Mouse (Mus musculus) intestine, embryonic 16.5 days (tissue): ENCODE measurements around the gene Vmn1r232. TPM values are rescaled to one million over a fixed set of nuclear protein-coding genes. Genes with fewer than 3 reads are reported as not detected.

Source experiments
- ATAC-seq: fragments of 200-750 bp; cut with Nextera tagmentation; 2 replicates; pipeline ENCODE4 v1.8.0; 2017; ENCODE audit warnings: moderate TSS enrichment, moderate library complexity
- H3K27ac ChIP-seq: fragments of 300-500 bp; sonication (generic); 2 replicates; pipeline ENCODE4 v1.5.1; 2014; ENCODE audit warnings: mild to moderate bottlenecking, low read length
- H3K27me3 ChIP-seq: fragments of 300-500 bp; sonication (generic); replicated peaks from 2 replicates; pipeline ENCODE4 v1.6.1; 2014; ENCODE audit warnings: low read length, control low read depth, mixed read lengths; ENCODE audit not compliant: control insufficient read depth, insufficient read depth
- H3K36me3 ChIP-seq: fragments of 300-500 bp; sonication (generic); 2 replicates; pipeline ENCODE4 v1.6.1; 2014; ENCODE audit warnings: low read length, control low read depth; ENCODE audit not compliant: control insufficient read depth, insufficient read depth
- H3K4me1 ChIP-seq: fragments of 300-500 bp; sonication (generic); 2 replicates; pipeline ENCODE4 v1.6.1; 2014; ENCODE audit warnings: low read length, control low read depth, mixed read lengths; ENCODE audit not compliant: control insufficient read depth, insufficient read depth
- H3K4me2 ChIP-seq: fragments of 300-500 bp; sonication (generic); 2 replicates; pipeline ENCODE4 v1.6.1; 2014; ENCODE audit warnings: low read depth, low read length, control low read depth
- H3K4me3 ChIP-seq: fragments of 300-500 bp; sonication (generic); 2 replicates; pipeline ENCODE4 v1.5.1; 2014; ENCODE audit warnings: mild to moderate bottlenecking, low read length
- H3K9ac ChIP-seq: fragments of 300-500 bp; sonication (generic); 2 replicates; pipeline ENCODE4 v1.6.1; 2014; ENCODE audit warnings: low read depth, low read length
- H3K9me3 ChIP-seq: fragments of 300-500 bp; sonication (generic); 2 replicates; pipeline ENCODE4 v1.6.1; 2016; ENCODE audit warnings: low read length, control low read depth; ENCODE audit not compliant: control insufficient read depth
- WGBS: fragments of 180-500 bp; shearing (Covaris S2); extraction: QIAGEN DNeasy Blood & Tissue Kit; methylation state at CpG from one replicate; pipeline ENCODE4 v1.1.7; 2014; 5-methylcytosine and 5-hydroxymethylcytosine counted together
- polyA plus RNA-seq: library from polyadenylated mRNA; unstranded; fragments of >200 nt; fragmentation: Nextera tagmentation; extraction: Ambion mirVana; gene quantifications from 2 replicates; pipeline ENCODE4 v1.2.1, GENCODE M21; 2015

The Vmn1r232 gene
- not detected in 2 replicates for polyA plus RNA-seq

- H3K36me3 ChIP-seq = no peaks in the 10 kb centered on the region
- H3K27me3 ChIP-seq = no peaks in the 10 kb centered on the region
- no peak within 1 kb of the TSS for H3K4me2 ChIP-seq
- no peak within 1 kb of the TSS for H3K9ac ChIP-seq
- no peak within 1 kb of the TSS for H3K4me3 ChIP-seq
- H3K4me1 ChIP-seq = no peaks in the 10 kb centered on the region
- no peak for ATAC-seq
- H3K9me3 ChIP-seq = no peaks in the 10 kb centered on the region
- WGBS = 47% methylated on average over 1 of the region's 1 CpGs
- no peak within 1 kb of the TSS for H3K27ac ChIP-seq
These were observed at the start of gene Vmn1r232 for GRCm38 (mm10) chr17:20919614-20920013. Gene Vmn1r232 (minus strand): TSS chr17:20919714.

DNA sequence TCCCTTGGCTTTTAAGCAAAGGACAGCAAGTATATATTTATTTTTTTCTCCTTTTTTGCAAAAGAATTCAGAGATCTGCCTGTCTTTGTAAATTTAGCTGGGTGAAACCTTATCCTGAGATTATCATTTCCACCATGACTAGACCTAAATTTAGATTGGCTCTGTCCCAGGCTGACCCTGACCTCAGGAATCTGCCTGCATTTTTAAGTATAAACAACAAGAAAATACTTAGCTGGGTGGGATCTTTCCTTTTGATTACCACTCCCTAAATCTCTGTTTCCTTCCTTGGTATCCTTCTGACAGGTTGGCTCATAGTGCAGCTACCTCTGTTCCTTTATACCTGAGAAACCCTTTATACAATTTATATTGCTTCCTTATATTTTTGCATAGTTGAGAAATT is 47.2 kb upstream of the Vmn1r232 start:
- no peaks in the 10 kb centered on the region for H3K9me3 ChIP-seq
- ATAC-seq = no peak
- H3K36me3 ChIP-seq = peaks cover 29% of the 10 kb centered on the region
- no peak overlapping the region for H3K9ac ChIP-seq
- no peaks in the 10 kb centered on the region for H3K27me3 ChIP-seq
- H3K4me2 ChIP-seq = no peak overlapping the region
- H3K4me1 ChIP-seq = no peaks in the 10 kb centered on the region
- H3K4me3 ChIP-seq = no peak overlapping the region
- no peak overlapping the region for H3K27ac ChIP-seq

- H3K27ac ChIP-seq = no peak overlapping the region
- H3K4me2 ChIP-seq = no peak overlapping the region
- WGBS = 91% methylated on average over 4 of the region's 4 CpGs
- H3K27me3 ChIP-seq = no peaks in the 10 kb centered on the region
- no peak for ATAC-seq
- H3K4me3 ChIP-seq = no peak overlapping the region
- no peak overlapping the region for H3K9ac ChIP-seq
- H3K36me3 ChIP-seq = peaks cover 37% of the 10 kb centered on the region
- H3K9me3 ChIP-seq = no peaks in the 10 kb centered on the region
- H3K4me1 ChIP-seq = no peaks in the 10 kb centered on the region
These were observed 45.9 kb upstream of the Vmn1r232 start for GRCm38 (mm10) chr17:20965421-20965820.

GRCm38 (mm10) chr17:20960386-20960785 is 40.9 kb upstream of the Vmn1r232 start:
- ATAC-seq = no peak
- Histone ChIP-seq H3K9ac (no peak overlapping the region), H3K36me3 (peaks cover 56% of the 10 kb centered on the region), H3K4me2 (no peak overlapping the region), H3K27me3 (no peaks in the 10 kb centered on the region), H3K4me1 (no peaks in the 10 kb centered on the region), H3K27ac (no peak overlapping the region), H3K4me3 (no peak overlapping the region), H3K9me3 (no peaks in the 10 kb centered on the region)
- 93% methylated on average over 5 of the region's 5 CpGs for WGBS

DNA sequence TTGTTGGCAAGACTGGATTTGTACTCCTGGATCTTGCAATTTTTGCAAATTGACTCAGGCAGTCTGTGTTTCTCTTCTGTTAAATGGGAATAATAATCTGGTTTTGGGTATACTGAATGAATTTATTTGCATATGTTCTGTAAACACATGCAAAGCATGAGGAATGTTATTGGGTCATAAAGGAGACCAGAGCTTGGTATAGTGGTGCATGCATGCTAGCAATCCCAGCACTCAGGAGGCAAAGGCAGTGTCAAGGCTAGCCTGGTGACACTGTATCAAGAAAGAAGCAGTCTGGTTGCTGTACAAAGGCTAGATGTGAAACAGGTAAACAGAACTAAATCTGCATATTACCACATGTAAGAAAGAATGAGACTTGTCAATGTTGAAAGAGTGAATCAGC is 27.1 kb upstream of the Vmn1r232 start:
- Histone ChIP-seq H3K27ac (0 out of 2 replicates have a peak overlapping the region, but pooled peaks have one; percentile 97), H3K4me2 (peak overlapping the region; percentile 84), H3K9me3 (no peaks in the 10 kb centered on the region), H3K27me3 (no peaks in the 10 kb centered on the region), H3K4me1 (peaks cover 17% of the 10 kb centered on the region), H3K36me3 (no peaks in the 10 kb centered on the region), H3K4me3 (peak overlapping the region; percentile 94), H3K9ac (peak overlapping the region; percentile 90)
- no peak for ATAC-seq

GRCm38 (mm10) chr17:20946026-20946565 is 26.6 kb upstream of the Vmn1r232 start:
- Histone ChIP-seq H3K9ac (peak overlapping the region; percentile 90), H3K4me3 (peak overlapping the region; percentile 94), H3K4me2 (peak overlapping the region; percentile 84), H3K27me3 (no peaks in the 10 kb centered on the region), H3K36me3 (no peaks in the 10 kb centered on the region), H3K4me1 (peaks cover 17% of the 10 kb centered on the region), H3K27ac (peak overlapping the region; percentile 97), H3K9me3 (no peaks in the 10 kb centered on the region)
- ATAC-seq = no peak
- WGBS = under 1% methylated on average over 13 of the region's 13 CpGs

GRCm38 (mm10) chr17:20944985-20945891 is 25.7 kb upstream of the Vmn1r232 start, which contains the start of gene Ppp2r1a:
Gene Ppp2r1a (plus strand): TSS chr17:20945311.
- peak within 1 kb of the TSS; percentile 90 for H3K9ac ChIP-seq
- H3K4me1 ChIP-seq = peaks cover 17% of the 10 kb centered on the region
- H3K4me3 ChIP-seq = peak within 1 kb of the TSS; percentile 94
- H3K9me3 ChIP-seq = no peaks in the 10 kb centered on the region
- peak within 1 kb of the TSS; percentile 97 for H3K27ac ChIP-seq
- no peaks in the 10 kb centered on the region for H3K36me3 ChIP-seq
- under 1% methylated on average over 69 of the region's 69 CpGs for WGBS
- ATAC-seq = peak; percentile 99
- H3K27me3 ChIP-seq = no peaks in the 10 kb centered on the region
- H3K4me2 ChIP-seq = peak within 1 kb of the TSS; percentile 84

- no peak for ATAC-seq
- Histone ChIP-seq H3K27me3 (no peaks in the 10 kb centered on the region), H3K9me3 (no peaks in the 10 kb centered on the region), H3K36me3 (no peaks in the 10 kb centered on the region), H3K9ac (peak overlapping the region; percentile 74), H3K4me3 (peak overlapping the region; percentile 64), H3K27ac (peak overlapping the region; percentile 97), H3K4me2 (peak overlapping the region; percentile 60), H3K4me1 (peaks cover 17% of the 10 kb centered on the region)
- WGBS = 44% methylated on average over 3 of the region's 3 CpGs
These were observed 24.7 kb upstream of the Vmn1r232 start for GRCm38 (mm10) chr17:20944226-20944625.

- H3K9me3 ChIP-seq = peaks cover under 1% of the 10 kb centered on the region; the same call in 1 of the 2 replicates
- H3K4me2 ChIP-seq = no peak within 1 kb of the TSS
- no peak for ATAC-seq
- WGBS = 63% methylated on average over 2 of the region's 2 CpGs
- H3K4me3 ChIP-seq = no peak within 1 kb of the TSS
- no peaks in the 10 kb centered on the region for H3K4me1 ChIP-seq
- no peaks in the 10 kb centered on the region for H3K27me3 ChIP-seq
- H3K9ac ChIP-seq = no peak within 1 kb of the TSS
- H3K27ac ChIP-seq = no peak within 1 kb of the TSS
- no peaks in the 10 kb centered on the region for H3K36me3 ChIP-seq
These were observed 14.5 kb downstream of the Vmn1r232 start, which contains the start of gene Vmn1r231 for GRCm38 (mm10) chr17:20904991-20905390. Gene Vmn1r231 (minus strand): TSS chr17:20905091.
